Mouse (Mus musculus) midbrain, embryonic 11.5 days (tissue): ENCODE measurements around the gene Ints7. TPM values are rescaled to one million over a fixed set of nuclear protein-coding genes. Genes with fewer than 3 reads are reported as not detected.

Source experiments
- polyA plus RNA-seq: library from polyadenylated mRNA; unstranded; fragments of >200 nt; fragmentation: Nextera tagmentation; extraction: Ambion mirVana; gene quantifications from 2 replicates; pipeline ENCODE4 v1.2.1, GENCODE M21; 2014

Gene Ints7
- polyA plus RNA-seq, 1 experiment from 2014 or later = 55.2 TPM

Other genes with a start within 250 kb of the Ints7 start
- gene Tmem206, start 249.7 kb upstream of the Ints7 start, polyA plus RNA-seq = 38.5 and 39.1 TPM in 2 replicates
- 14.8 and 19.2 TPM in 2 replicates for gene Ppp2r5a, start 172.4 kb upstream of the Ints7 start, polyA plus RNA-seq
- 67.9 and 71.5 TPM in 2 replicates for gene Dtl, start 92 bp upstream of the Ints7 start, polyA plus RNA-seq
- 35.5 and 36.4 TPM in 2 replicates for gene Lpgat1, start 142.2 kb downstream of the Ints7 start, polyA plus RNA-seq
- gene Nek2, start 245.8 kb downstream of the Ints7 start, polyA plus RNA-seq = 46.5 and 51.7 TPM in 2 replicates